Mouse (Mus musculus) liver, embryonic 14.5 days (tissue): Measurements from ENCODE around the gene Nme7. TPM values are rescaled to one million over a fixed set of nuclear protein-coding genes. Genes with fewer than 3 reads are reported as not detected.

ENCODE experiments used
- ATAC-seq: fragments of 200-750 bp; cut with Nextera tagmentation; 2 replicates; pipeline ENCODE4 v1.8.0; 2017; ENCODE audit warnings: moderate number of reproducible peaks, mild to moderate bottlenecking, moderate library complexity; ENCODE audit not compliant: insufficient read depth
- DNase-seq, 3 experiments: peaks; one replicate each; pipeline ENCODE4 v3.0.0-alpha.2; 2012 to 2013; ENCODE audit warnings: low read depth in 3 of 3, low spot score in 3 of 3
- H3K27ac ChIP-seq: fragments of 300-500 bp; sonication (generic); 2 replicates; pipeline ENCODE4 v1.5.1; 2014; ENCODE audit warnings: moderate library complexity, mild to moderate bottlenecking, control low read depth, inconsistent platforms
- H3K27me3 ChIP-seq: fragments of 300-500 bp; sonication (generic); 2 replicates; pipeline ENCODE4 v1.6.1; 2014; ENCODE audit warnings: mild to moderate bottlenecking, low read length, moderate library complexity; ENCODE audit not compliant: control insufficient read depth, insufficient read depth
- H3K36me3 ChIP-seq: fragments of 300-500 bp; sonication (generic); replicated peaks from 2 replicates; pipeline ENCODE4 v1.6.1; 2014; ENCODE audit warnings: low read depth; ENCODE audit not compliant: control insufficient read depth, insufficient read depth
- H3K4me1 ChIP-seq, 2 experiments: fragments of 200-500 bp in 1 of 2; fragments of 300-500 bp in 1 of 2; sonication (generic) in 1 of 2; replicated peaks; 2 replicates each; pipeline ENCODE4 v1.6.1; 2012 to 2014; ENCODE audit warnings: antibody characterized with exemption in 1 of 2, inconsistent platforms in 1 of 2, low read length in 1 of 2; ENCODE audit not compliant: control insufficient read depth in 2 of 2, insufficient read depth in 2 of 2
- H3K4me2 ChIP-seq: fragments of 300-500 bp; sonication (generic); 2 replicates; pipeline ENCODE4 v1.6.1; 2014; ENCODE audit warnings: low read depth, mild to moderate bottlenecking, control low read depth, moderate library complexity
- H3K4me3 ChIP-seq, 2 experiments: fragments of 200-500 bp in 1 of 2; fragments of 300-500 bp in 1 of 2; sonication (generic) in 1 of 2; 2 replicates each; pipeline ENCODE4 v1.5.1; 2012 to 2014; ENCODE audit warnings: low read depth in 2 of 2, low read length in 2 of 2, mild to moderate bottlenecking in 2 of 2, control low read depth in 1 of 2, inconsistent platforms in 1 of 2, moderate library complexity in 1 of 2; ENCODE audit not compliant: insufficient read depth in 1 of 2
- H3K9ac ChIP-seq: fragments of 300-500 bp; sonication (generic); replicated peaks from 2 replicates; pipeline ENCODE4 v1.6.1; 2014; ENCODE audit warnings: mild to moderate bottlenecking, control low read depth, moderate library complexity
- H3K9me3 ChIP-seq: fragments of 300-500 bp; sonication (generic); 2 replicates; pipeline ENCODE4 v1.6.1; 2016; ENCODE audit warnings: low read length, mixed read lengths; ENCODE audit not compliant: control insufficient read depth
- CTCF ChIP-seq: IDR thresholded peaks from 2 replicates; pipeline ENCODE4 v1.5.1; 2016; ENCODE audit warnings: antibody characterized with exemption, low read depth, control low read depth
- EP300 ChIP-seq: IDR thresholded peaks from 2 replicates; pipeline ENCODE4 v1.6.1; 2016; ENCODE audit warnings: antibody characterized with exemption, low read depth
- WGBS: fragments of 180-500 bp; shearing (Covaris S2); extraction: QIAGEN DNeasy Blood & Tissue Kit; methylation state at CpG from one replicate; pipeline ENCODE4 v1.1.7; 2014; ENCODE audit not compliant: insufficient replicate concordance; 5-methylcytosine and 5-hydroxymethylcytosine counted together
- polyA plus RNA-seq, 2 experiments: library from polyadenylated mRNA; depleted of rRNA in 1 of 2; stranded (reverse) in 1 of 2; unstranded in 1 of 2; fragments of >200 nt; fragmentation: Nextera tagmentation in 1 of 2; extraction: Ambion mirVana in 1 of 2; gene quantifications; 2 replicates each; pipeline versions ENCODE4 v1.2.1 to v1.2.3; 2012 to 2014

The Nme7 gene
- polyA plus RNA-seq, 2 experiments: 6.4 to 13.0 TPM

GRCm38 (mm10) chr1:164460921-164461697 lies 157.2 kb downstream of the Nme7 start:
- Histone ChIP-seq H3K36me3 (no peaks in the 10 kb centered on the region), H3K27ac (no peak overlapping the region), H3K4me2 (no peak overlapping the region), H3K9me3 (no peaks in the 10 kb centered on the region), H3K27me3 (peaks cover 33% of the 10 kb centered on the region), H3K4me1 (no peaks in the 10 kb centered on the region), H3K4me3 (no peak overlapping the region), H3K9ac (no peak overlapping the region)
- TF ChIP-seq EP300: no peak
- no peak for TF ChIP-seq CTCF
- DNase-seq (no peak), ATAC-seq (no peak)
- WGBS: 60% methylated on average over 13 of the region's 13 CpGs

GRCm38 (mm10) chr1:164461726-164462125 lies 157.8 kb downstream of the Nme7 start:
- no peak overlapping the region for H3K27ac ChIP-seq
- 32% methylated on average over 10 of the region's 10 CpGs for WGBS
- DNase-seq (no peak), ATAC-seq (no peak)
- H3K4me2 ChIP-seq: no peak overlapping the region
- no peaks in the 10 kb centered on the region for H3K9me3 ChIP-seq
- no peak overlapping the region for H3K9ac ChIP-seq
- H3K36me3 ChIP-seq: no peaks in the 10 kb centered on the region
- no peak overlapping the region for H3K4me3 ChIP-seq
- no peaks in the 10 kb centered on the region for H3K4me1 ChIP-seq
- TF ChIP-seq EP300 (no peak), CTCF (no peak)
- peaks cover 26% of the 10 kb centered on the region for H3K27me3 ChIP-seq

- H3K4me1 ChIP-seq: no peaks in the 10 kb centered on the region
- H3K9ac ChIP-seq: no peak overlapping the region
- H3K36me3 ChIP-seq: no peaks in the 10 kb centered on the region
- H3K27ac ChIP-seq: no peak overlapping the region
- H3K9me3 ChIP-seq: no peaks in the 10 kb centered on the region
- DNase-seq: no peak
- no peak overlapping the region for H3K4me3 ChIP-seq
- TF ChIP-seq EP300 (no peak), CTCF (no peak)
- no peaks in the 10 kb centered on the region for H3K27me3 ChIP-seq
- H3K4me2 ChIP-seq: no peak overlapping the region
- 74% methylated on average over 10 of the region's 10 CpGs for WGBS
- no peak for ATAC-seq
These were observed 163.5 kb downstream of the Nme7 start for GRCm38 (mm10) chr1:164467406-164467805.

- no peaks in the 10 kb centered on the region for H3K27me3 ChIP-seq
- 74% methylated on average over 8 of the region's 8 CpGs for WGBS
- H3K9ac ChIP-seq: no peak overlapping the region
- no peak overlapping the region for H3K4me2 ChIP-seq
- no peak for DNase-seq
- no peak for TF ChIP-seq CTCF
- TF ChIP-seq EP300: no peak
- no peaks in the 10 kb centered on the region for H3K4me1 ChIP-seq
- no peak overlapping the region for H3K4me3 ChIP-seq
- H3K27ac ChIP-seq: no peak overlapping the region
- no peaks in the 10 kb centered on the region for H3K9me3 ChIP-seq
- no peak for ATAC-seq
- H3K36me3 ChIP-seq: no peaks in the 10 kb centered on the region
These were observed 164.4 kb downstream of the Nme7 start for GRCm38 (mm10) chr1:164468329-164468728.

GRCm38 (mm10) chr1:164470985-164471384 lies 167.1 kb downstream of the Nme7 start:
- no peak for DNase-seq
- WGBS: 58% methylated on average over 6 of the region's 6 CpGs
- Histone ChIP-seq H3K27me3 (no peaks in the 10 kb centered on the region), H3K27ac (no peak overlapping the region), H3K9me3 (no peaks in the 10 kb centered on the region), H3K4me3 (no peak overlapping the region), H3K9ac (no peak overlapping the region), H3K36me3 (no peaks in the 10 kb centered on the region), H3K4me2 (no peak overlapping the region), H3K4me1 (no peaks in the 10 kb centered on the region)
- no peak for TF ChIP-seq CTCF
- no peak for TF ChIP-seq EP300
- no peak for ATAC-seq
